Mouse (Mus musculus) hindbrain, embryonic 14.5 days (tissue): ENCODE measurements at regions not wholly inside any gene's neighbourhood (a gene's known extent, or its start where the extent isn't known, plus 50 kb on each side); places are given as distances from the start of the nearest gene placed in this dataset.

Source experiments
- ATAC-seq: fragments of 200-750 bp; cut with Nextera tagmentation; 2 replicates; pipeline ENCODE4 v1.8.0; 2017; ENCODE audit warnings: moderate number of reproducible peaks, mild to moderate bottlenecking, moderate TSS enrichment, moderate library complexity; ENCODE audit not compliant: low FRiP score
- DNase-seq: peaks from one replicate; pipeline ENCODE4 v3.0.0-alpha.2; 2015; ENCODE audit warnings: low spot score
- H3K27ac ChIP-seq: fragments of 300-500 bp; sonication (generic); 2 replicates; pipeline ENCODE4 v1.5.1; 2014; ENCODE audit warnings: mild to moderate bottlenecking, moderate library complexity
- H3K27me3 ChIP-seq: fragments of 300-500 bp; sonication (generic); 2 replicates; pipeline ENCODE4 v1.6.1; 2014; ENCODE audit warnings: mild to moderate bottlenecking, low read length, mixed read lengths; ENCODE audit not compliant: control insufficient read depth, insufficient read depth
- H3K36me3 ChIP-seq: fragments of 300-500 bp; sonication (generic); replicated peaks from 2 replicates; pipeline ENCODE4 v1.6.1; 2014; ENCODE audit not compliant: control insufficient read depth, insufficient read depth
- H3K4me1 ChIP-seq: fragments of 300-500 bp; sonication (generic); replicated peaks from 2 replicates; pipeline ENCODE4 v1.6.1; 2014; ENCODE audit warnings: antibody characterized with exemption, low read length, mixed read lengths; ENCODE audit not compliant: control insufficient read depth, insufficient read depth
- H3K4me2 ChIP-seq: fragments of 300-500 bp; sonication (generic); replicated peaks from 2 replicates; pipeline ENCODE4 v1.6.1; 2014; ENCODE audit warnings: mild to moderate bottlenecking, moderate library complexity
- H3K4me3 ChIP-seq: fragments of 300-500 bp; sonication (generic); replicated peaks from 2 replicates; pipeline ENCODE4 v1.5.1; 2014; ENCODE audit warnings: mild to moderate bottlenecking, low read length
- H3K9ac ChIP-seq: fragments of 300-500 bp; sonication (generic); 2 replicates; pipeline ENCODE4 v1.6.1; 2014
- H3K9me3 ChIP-seq: fragments of 300-500 bp; sonication (generic); 2 replicates; pipeline ENCODE4 v1.6.1; 2016; ENCODE audit warnings: low read length; ENCODE audit not compliant: control insufficient read depth
- WGBS: fragments of 180-500 bp; shearing (Covaris S2); extraction: QIAGEN DNeasy Blood & Tissue Kit; methylation state at CpG from one replicate; pipeline ENCODE4 v1.1.7; 2014; 5-methylcytosine and 5-hydroxymethylcytosine counted together

DNA sequence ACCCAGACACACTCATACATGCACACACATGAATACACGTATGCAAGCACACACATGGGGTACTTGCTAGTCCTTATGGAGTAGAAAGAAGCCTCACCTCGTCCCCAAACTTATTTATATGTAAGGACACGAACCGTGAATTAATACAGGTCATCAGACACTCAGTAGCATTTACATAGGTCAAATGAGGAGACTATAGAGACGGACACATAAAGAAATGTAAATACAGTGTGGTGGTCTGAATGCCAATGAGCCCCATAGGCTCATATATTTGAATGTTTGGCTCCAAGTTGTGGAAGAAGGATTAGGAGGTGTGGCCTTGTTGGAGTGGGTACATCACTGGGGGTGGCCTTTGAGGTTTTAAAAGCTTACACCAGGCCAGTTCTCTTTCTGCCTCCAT, 133.3 kb upstream of the Sox4 start:
- 40% methylated on average over 5 of the region's 5 CpGs for WGBS
- DNase-seq: no peak
- H3K4me2 ChIP-seq: no peak overlapping the region
- H3K36me3 ChIP-seq: no peaks in the 10 kb centered on the region
- no peak overlapping the region; the same call in 1 of the 2 replicates for H3K27ac ChIP-seq
- no peaks in the 10 kb centered on the region for H3K4me1 ChIP-seq
- no peak for ATAC-seq
- H3K9ac ChIP-seq: no peak overlapping the region
- no peak overlapping the region for H3K4me3 ChIP-seq
- no peaks in the 10 kb centered on the region for H3K27me3 ChIP-seq
- no peaks in the 10 kb centered on the region for H3K9me3 ChIP-seq

DNA sequence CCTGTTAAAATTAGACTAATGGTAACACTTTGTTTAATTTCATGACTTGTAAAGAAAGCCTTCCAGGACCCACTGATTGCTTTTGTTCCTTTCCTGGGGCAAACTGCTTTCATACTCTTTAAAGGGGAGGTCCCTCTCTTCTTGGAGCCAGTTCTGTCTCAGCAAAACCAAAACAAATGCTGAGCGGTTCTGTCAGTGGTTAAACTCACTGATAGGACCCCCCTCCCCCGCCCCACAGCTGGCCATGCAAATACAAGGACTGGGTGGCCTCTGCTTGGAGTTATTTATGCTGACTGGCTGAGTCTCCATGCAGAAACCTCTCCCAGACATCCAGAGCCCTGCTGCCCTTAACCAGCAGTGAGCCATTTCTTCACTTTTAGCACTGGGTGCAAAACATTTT, 127.6 kb upstream of the Sox4 start:
- H3K36me3 ChIP-seq: no peaks in the 10 kb centered on the region
- H3K9ac ChIP-seq: no peak overlapping the region
- no peak overlapping the region for H3K4me3 ChIP-seq
- no peak overlapping the region for H3K27ac ChIP-seq
- H3K4me1 ChIP-seq: no peaks in the 10 kb centered on the region
- H3K9me3 ChIP-seq: no peaks in the 10 kb centered on the region
- 27% methylated on average over 2 of the region's 2 CpGs for WGBS
- ATAC-seq (no peak), DNase-seq (no peak)
- H3K27me3 ChIP-seq: no peaks in the 10 kb centered on the region
- H3K4me2 ChIP-seq: no peak overlapping the region

DNA sequence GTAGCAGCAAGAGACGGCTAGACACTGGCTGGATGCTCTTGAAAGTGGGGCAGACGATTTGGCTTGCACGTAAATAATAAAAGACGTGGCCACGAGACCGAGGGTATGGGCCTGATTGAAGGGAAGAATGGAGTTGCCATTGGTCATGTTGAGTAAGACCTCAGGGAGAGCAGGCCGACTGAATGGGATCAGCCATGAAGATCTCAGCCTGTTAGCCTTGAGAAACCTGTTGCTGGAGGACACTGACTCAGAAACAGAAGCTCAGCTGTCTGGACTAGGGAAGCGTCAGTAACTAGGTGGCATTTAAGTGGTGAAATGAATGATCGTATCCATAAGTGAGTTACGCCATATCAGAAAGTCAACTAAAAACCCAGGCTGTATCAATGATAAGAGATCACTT, 126.3 kb upstream of the Sox4 start:
- ATAC-seq (no peak), DNase-seq (no peak)
- Histone ChIP-seq H3K9me3 (no peaks in the 10 kb centered on the region), H3K4me2 (no peak overlapping the region), H3K4me1 (no peaks in the 10 kb centered on the region), H3K4me3 (no peak overlapping the region), H3K27ac (no peak overlapping the region), H3K36me3 (no peaks in the 10 kb centered on the region), H3K27me3 (no peaks in the 10 kb centered on the region), H3K9ac (no peak overlapping the region)
- WGBS: 96% methylated on average over 10 of the region's 10 CpGs

DNA sequence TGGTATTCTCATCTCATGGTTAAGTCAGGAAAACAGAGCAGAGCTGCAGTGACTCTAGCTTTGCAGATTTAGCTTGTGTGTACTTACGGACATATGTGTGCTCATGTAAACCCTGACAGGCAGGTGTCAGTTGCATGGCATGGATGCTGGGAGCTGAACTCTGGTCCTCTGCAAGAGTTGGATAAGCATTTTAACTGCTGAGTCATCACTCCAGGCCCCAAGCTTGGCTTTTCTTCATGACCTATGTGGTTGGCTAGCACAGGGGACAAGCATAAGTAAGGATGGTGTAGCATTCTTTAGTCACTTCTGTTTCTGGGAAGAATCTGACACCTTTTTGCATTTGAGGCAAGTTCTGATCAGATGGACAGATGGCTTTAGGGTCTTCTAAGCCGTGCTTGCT, 120.1 kb upstream of the Sox4 start:
- Histone ChIP-seq H3K9me3 (no peaks in the 10 kb centered on the region), H3K4me1 (no peaks in the 10 kb centered on the region), H3K9ac (no peak overlapping the region), H3K4me3 (no peak overlapping the region), H3K27ac (no peak overlapping the region), H3K36me3 (no peaks in the 10 kb centered on the region), H3K27me3 (no peaks in the 10 kb centered on the region), H3K4me2 (no peak overlapping the region)
- DNase-seq (no peak), ATAC-seq (no peak)
- 93% methylated on average over 2 of the region's 2 CpGs for WGBS

DNA sequence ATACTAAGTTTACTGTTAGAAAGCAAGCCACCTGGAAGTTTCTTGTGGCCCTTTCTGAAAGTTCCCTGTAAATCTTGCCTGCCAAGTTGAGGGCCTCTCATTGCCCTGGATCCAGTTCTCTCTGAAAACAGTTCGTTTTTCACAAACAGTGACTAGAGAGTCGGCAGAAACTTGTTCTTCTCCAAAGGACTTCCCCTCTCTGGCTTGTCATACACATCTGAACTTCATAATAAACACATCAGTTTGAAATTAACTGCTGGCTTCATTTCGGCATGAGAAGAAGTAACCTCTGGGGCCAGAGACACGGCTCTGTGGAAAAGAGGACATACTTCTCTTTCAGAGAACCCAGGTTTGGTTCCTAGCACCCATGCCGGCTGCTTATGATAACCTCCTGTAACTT, 110.4 kb upstream of the Sox4 start:
- no peak for DNase-seq
- Histone ChIP-seq H3K9ac (no peak overlapping the region), H3K27ac (no peak overlapping the region), H3K36me3 (no peaks in the 10 kb centered on the region), H3K9me3 (0 out of 2 replicates have a peak, but pooled peaks cover 4% of the 10 kb centered on the region), H3K4me2 (no peak overlapping the region), H3K4me1 (peaks cover 4% of the 10 kb centered on the region; the same call in 1 of the 2 replicates), H3K4me3 (no peak overlapping the region), H3K27me3 (no peaks in the 10 kb centered on the region)
- ATAC-seq: no peak
- 85% methylated on average over 5 of the region's 5 CpGs for WGBS

DNA sequence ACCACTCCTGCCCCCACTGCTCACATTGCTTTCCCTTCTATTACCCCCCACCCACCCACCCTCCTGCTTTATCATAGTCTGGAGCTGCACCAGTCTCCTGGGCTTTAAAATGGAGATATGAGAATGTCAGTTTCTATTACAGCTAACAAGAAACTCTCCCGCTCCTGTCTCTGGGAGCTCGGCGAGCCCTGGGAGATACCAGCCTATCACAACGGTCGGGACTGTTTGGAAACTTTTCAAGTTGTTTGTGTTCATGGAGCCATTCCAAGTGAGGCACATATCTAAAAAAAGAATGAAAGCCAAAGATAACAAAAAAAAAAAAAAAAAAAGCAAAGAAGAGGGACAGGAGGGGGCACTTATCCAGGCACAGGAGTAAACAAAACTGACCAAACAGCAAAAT, 105.2 kb upstream of the Sox4 start:
- H3K36me3 ChIP-seq: no peaks in the 10 kb centered on the region
- WGBS: 75% methylated on average over 5 of the region's 5 CpGs
- no peak overlapping the region for H3K27ac ChIP-seq
- no peak overlapping the region for H3K9ac ChIP-seq
- H3K4me1 ChIP-seq: peaks cover 5% of the 10 kb centered on the region; the same call in 1 of the 2 replicates
- H3K4me2 ChIP-seq: no peak overlapping the region
- no peak for DNase-seq
- H3K9me3 ChIP-seq: 0 out of 2 replicates have a peak, but pooled peaks cover 4% of the 10 kb centered on the region
- no peak overlapping the region for H3K4me3 ChIP-seq
- no peaks in the 10 kb centered on the region for H3K27me3 ChIP-seq
- no peak for ATAC-seq

DNA sequence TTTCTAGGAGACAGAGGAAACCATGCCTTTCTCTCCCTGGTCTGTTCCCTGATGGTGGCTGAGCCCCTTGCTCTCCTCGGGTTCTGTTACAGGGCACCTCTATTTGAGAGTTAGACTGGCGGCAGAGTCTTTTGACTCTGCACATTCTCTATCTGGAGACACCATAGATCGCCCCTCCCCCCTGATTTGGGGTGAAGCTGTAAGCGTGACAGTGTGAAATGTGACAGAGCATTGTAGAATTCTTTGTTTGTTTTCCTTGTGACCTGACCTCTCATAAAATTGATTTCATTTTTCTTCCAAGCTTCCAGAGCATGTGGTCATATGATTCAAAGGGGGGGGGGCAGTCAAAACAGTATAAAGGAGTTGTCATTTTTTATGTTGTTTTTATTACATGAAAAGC, 96.2 kb upstream of the Sox4 start:
- DNase-seq (no peak), ATAC-seq (no peak)
- 29% methylated on average over 4 of the region's 4 CpGs for WGBS
- Histone ChIP-seq H3K9me3 (no peaks in the 10 kb centered on the region), H3K36me3 (no peaks in the 10 kb centered on the region), H3K27ac (no peak overlapping the region), H3K4me2 (no peak overlapping the region), H3K27me3 (no peaks in the 10 kb centered on the region), H3K9ac (no peak overlapping the region), H3K4me3 (no peak overlapping the region), H3K4me1 (peaks cover 8% of the 10 kb centered on the region; the same call in 1 of the 2 replicates)

DNA sequence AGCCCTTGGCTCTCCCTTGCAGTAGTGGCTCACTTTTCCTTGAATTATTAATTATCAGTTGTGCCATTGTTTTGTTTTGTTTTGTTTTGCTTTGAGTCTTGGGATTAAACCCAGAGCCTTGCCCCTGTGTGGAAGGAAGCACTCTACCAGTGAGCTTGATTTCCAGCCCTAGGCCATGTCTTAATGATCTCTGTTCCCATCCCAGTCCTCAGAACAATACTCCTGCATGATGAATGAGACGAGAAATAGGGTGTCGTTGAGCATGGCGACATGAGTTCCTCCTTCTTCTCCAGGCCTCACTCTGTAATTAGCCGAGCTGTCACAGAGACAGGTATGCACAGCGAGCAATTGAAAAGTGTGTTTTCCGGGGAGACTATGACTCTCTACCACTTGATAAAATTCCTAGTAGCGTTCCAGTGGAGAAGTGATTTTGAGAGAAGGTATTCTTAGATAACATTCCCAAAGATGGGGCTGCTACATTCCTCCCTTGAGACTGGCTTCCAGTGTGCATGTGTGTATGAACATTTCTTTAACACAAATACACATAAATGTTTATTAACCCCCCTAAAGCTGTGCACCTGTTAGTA, 95.6 kb upstream of the Sox4 start:
- WGBS: 49% methylated on average over 7 of the region's 7 CpGs

DNA sequence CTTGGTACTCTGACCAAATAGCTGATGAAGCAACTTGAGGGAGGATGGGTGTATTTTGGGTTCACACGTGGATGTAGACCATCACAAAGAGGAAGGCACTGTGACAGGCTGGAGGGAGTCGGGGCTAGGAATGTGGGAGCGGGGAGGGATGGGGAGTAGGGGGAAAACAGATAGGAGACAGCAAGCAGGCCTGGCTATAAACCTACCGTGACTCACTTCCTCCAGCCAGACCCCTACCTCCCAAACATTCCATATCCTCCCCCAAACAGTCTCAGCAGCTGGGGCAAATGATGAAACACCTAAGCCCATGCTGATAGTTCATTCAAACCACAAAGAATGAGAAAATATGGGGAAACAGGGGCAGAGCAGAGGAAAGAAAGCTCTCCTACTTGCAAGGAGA, 91.1 kb upstream of the Sox4 start:
- WGBS: 64% methylated on average over 4 of the region's 4 CpGs

More for the DNA sequence above, 95.6 kb upstream of the Sox4 start:
- Histone ChIP-seq H3K4me2 (no peak overlapping the region), H3K4me3 (no peak overlapping the region), H3K4me1 (peaks cover 8% of the 10 kb centered on the region; the same call in 1 of the 2 replicates), H3K27me3 (no peaks in the 10 kb centered on the region), H3K36me3 (no peaks in the 10 kb centered on the region), H3K27ac (no peak overlapping the region), H3K9me3 (no peaks in the 10 kb centered on the region), H3K9ac (no peak overlapping the region)
- DNase-seq (no peak), ATAC-seq (no peak)

DNA sequence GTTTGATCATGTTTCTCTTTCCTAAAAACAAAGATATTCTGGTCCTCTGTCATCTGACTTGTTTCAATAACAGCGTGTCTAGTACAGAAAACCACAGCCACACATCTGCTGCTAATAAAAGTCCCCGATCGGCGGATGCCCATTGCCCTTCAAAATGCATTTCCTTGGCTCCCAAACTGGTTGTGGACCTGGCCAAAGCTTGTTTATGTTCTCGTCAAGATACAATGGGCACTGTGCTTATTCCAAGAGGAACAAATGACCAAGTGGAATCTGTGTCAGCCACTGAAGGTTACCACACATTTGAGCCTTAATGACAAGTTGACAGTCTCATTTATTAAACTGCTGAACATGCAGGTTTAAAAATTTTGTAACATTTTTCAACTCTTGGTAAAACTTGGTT, 86.8 kb upstream of the Sox4 start:
- Histone ChIP-seq H3K36me3 (no peaks in the 10 kb centered on the region), H3K27me3 (no peaks in the 10 kb centered on the region; the same call in 1 of the 2 replicates), H3K9me3 (no peaks in the 10 kb centered on the region), H3K9ac (no peak overlapping the region), H3K27ac (no peak overlapping the region), H3K4me3 (no peak overlapping the region), H3K4me1 (no peaks in the 10 kb centered on the region), H3K4me2 (no peak overlapping the region)
- WGBS: 86% methylated on average over 5 of the region's 5 CpGs
- DNase-seq: no peak
- ATAC-seq: no peak

More for the DNA sequence above, 91.1 kb upstream of the Sox4 start:
- no peak overlapping the region for H3K4me3 ChIP-seq
- H3K27ac ChIP-seq: no peak overlapping the region
- no peak overlapping the region for H3K4me2 ChIP-seq
- peaks cover 8% of the 10 kb centered on the region; the same call in 1 of the 2 replicates for H3K4me1 ChIP-seq
- no peaks in the 10 kb centered on the region for H3K36me3 ChIP-seq
- DNase-seq: no peak
- H3K27me3 ChIP-seq: no peaks in the 10 kb centered on the region; the same call in 1 of the 2 replicates
- no peak for ATAC-seq
- H3K9ac ChIP-seq: no peak overlapping the region
- H3K9me3 ChIP-seq: no peaks in the 10 kb centered on the region
